Mouse (Mus musculus): ENCODE results near the gene Gm8693.
"Not testable (repeated sequence)": the region's sequence is repeated elsewhere in the genome, so short reads cannot be mapped to it uniquely, and the experiment has no call there.

Gene Gm8693

GRCm38 (mm10) chr7:22692217-22692616, at the start of gene Gm8693:
Gene Gm8693 (minus strand): TSS chr7:22692317.
- DNase-seq (ENCODE audit: low spot score in 2 of 2) = not testable (repeated sequence)

GRCm38 (mm10) chr7:22719610-22720009, 27.5 kb upstream of the Gm8693 start, which contains the start of gene Gm4567:
Gene Gm4567 (minus strand): TSS chr7:22719710.
- not testable (repeated sequence) for DNase-seq (ENCODE audit: low spot score in 2 of 2)

DNA sequence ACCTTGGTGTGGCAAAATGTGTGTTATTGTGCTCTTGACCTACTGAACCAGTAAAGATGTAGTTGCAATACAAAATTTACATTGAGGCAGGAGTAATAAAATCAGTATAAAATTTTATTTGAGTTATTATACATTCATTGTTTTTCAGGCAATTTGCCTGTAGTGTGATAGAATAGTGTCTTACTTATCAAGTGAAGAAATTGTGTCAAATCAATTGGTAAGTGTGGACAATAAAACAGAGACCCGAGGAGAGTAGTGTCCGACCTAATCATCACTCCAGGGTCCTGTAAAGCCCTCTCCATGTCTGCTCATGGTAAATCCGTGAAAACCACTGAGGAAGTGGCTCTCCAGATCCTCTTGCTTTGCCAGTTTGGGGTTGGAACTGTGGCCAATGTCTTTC, 34.4 kb downstream of the Gm8693 start, which contains the start of gene Vmn1r155:
TSS of gene Vmn1r155 (plus strand) at position 301 of the 400 bp plus-strand sequence.
- not testable (repeated sequence) for DNase-seq (ENCODE audit: low spot score in 2 of 2)
